Mouse (Mus musculus): ENCODE data around the gene Ccdc172. TPM values are rescaled to one million over a fixed set of nuclear protein-coding genes. Genes with fewer than 3 reads are reported as not detected.

Ccdc172 gene
- not detected for total RNA-seq (2021)

GRCm38 (mm10) chr19:58511818-58512217, at the start of gene Ccdc172:
TSS of gene Ccdc172 (plus strand) at chr19:58511993.
- no peak for DNase-seq
- intact Hi-C loops (cut with DNase I), result no loop called here

GRCm38 (mm10) chr19:58463755-58464154, 48.0 kb upstream of the Ccdc172 start:
- DNase-seq, result no peak
- intact Hi-C loops (cut with DNase I), result loop anchor here (10.0 kb wide), 1 partner anchor 649 kb away; no protein-coding TSS in a partner anchor

DNA sequence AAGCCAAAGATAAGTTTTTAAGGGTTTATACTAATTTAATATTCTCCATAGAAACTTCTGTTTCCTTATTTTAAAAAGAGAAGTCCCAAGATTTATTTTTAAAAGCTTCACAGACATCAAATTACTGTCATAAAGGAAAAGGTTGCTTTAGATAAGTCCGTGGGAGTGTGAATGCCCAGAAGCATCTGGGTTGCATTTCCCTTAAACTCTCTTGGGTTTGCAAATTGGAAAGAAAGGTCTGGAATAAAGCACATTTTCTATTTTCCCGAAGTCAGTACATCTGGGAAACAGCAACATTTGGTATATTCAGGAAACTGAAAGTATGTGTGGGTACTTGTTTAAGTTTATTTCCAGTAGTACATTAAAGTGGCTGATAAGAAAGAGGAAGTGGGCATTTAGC, 43.5 kb upstream of the Ccdc172 start:
- intact Hi-C loops (cut with DNase I), result loop anchor here (2.0 to 10.0 kb wide), 3 partner anchors 654 to 816 kb away; no protein-coding TSS in a partner anchor
- no peak for DNase-seq

- peak; percentile 91 for DNase-seq
- intact Hi-C loops (cut with DNase I), result loop anchor here (2.0 to 10.0 kb wide), 3 partner anchors 655 to 817 kb away; no protein-coding TSS in a partner anchor
Observed at GRCm38 (mm10) chr19:58469421-58469820, 42.4 kb upstream of the Ccdc172 start.

DNA sequence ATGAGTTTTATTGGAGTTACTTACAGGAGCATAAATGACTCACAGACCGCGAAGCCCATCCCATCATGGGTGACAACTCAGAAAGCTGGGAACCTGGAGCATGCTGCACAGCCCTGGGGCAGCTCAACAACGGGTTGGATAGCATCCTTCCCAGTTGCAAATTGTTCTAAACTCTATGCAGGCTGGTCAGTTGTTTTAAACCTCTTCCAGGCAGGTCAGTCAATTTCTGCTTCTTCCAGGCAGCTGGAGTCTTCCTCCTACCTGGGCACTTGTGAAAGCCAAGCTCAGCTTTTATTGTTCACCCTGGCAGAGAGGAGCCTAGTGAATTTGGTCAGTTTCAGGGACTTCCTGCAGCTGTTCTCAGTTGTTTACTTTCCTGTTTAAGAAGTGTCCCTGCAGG, 37.5 kb upstream of the Ccdc172 start:
- no peak for DNase-seq
- intact Hi-C loops (cut with DNase I), result no loop called here

DNA sequence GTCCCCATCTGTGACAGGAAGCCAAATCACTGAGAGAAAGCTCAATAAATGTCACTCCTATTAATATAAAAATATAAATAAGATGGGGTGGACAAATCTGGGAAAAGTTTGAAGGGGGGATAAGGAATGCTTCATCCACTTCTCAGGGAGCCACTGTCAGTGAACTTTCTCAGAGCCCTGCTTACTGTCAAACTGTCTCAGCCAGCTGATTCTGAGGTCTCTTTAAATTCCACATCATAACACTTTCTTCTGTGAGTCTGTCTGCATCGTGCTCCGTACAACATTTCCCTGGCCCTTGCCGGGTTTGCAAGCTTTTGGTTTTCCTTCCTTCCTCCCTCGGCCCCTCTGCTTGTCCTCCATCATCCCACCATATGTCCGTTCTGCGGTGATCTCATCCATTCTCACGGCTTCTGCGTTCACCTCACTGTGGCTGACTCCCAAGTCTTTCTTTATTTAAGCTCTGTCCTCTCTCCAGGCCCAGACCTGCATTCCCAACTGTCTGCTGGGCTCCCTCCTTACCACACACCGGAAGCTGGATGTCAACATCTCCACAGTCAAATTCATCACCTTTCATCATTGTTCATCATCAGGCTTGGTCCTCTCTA, 29.3 kb upstream of the Ccdc172 start:
- intact Hi-C loops (cut with DNase I), result no loop called here

GRCm38 (mm10) chr19:58486686-58487085, 25.1 kb upstream of the Ccdc172 start:
- intact Hi-C loops (cut with DNase I), result no loop called here
- DNase-seq, result no peak

More for the DNA sequence above, 29.3 kb upstream of the Ccdc172 start:
- no peak for DNase-seq

DNA sequence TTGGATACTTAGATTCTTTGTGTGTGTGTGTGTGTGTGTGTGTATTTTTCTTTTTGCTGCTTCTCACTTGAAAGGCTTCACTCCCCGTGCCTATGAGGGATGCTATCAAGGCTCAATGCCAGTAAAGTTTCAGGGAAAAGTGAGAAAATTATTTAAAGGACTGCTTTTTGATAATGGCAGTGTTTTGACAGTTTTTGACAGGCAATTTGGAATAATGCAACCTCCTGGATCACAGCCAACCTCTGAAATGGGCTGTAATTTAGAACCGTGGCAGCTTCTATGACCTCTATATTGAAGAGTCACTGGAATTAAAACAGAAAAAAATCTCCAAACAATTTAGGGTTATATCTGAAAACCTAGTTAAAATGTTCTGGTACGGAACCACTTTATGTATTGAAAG, 14.7 kb upstream of the Ccdc172 start:
- DNase-seq, result no peak

DNA sequence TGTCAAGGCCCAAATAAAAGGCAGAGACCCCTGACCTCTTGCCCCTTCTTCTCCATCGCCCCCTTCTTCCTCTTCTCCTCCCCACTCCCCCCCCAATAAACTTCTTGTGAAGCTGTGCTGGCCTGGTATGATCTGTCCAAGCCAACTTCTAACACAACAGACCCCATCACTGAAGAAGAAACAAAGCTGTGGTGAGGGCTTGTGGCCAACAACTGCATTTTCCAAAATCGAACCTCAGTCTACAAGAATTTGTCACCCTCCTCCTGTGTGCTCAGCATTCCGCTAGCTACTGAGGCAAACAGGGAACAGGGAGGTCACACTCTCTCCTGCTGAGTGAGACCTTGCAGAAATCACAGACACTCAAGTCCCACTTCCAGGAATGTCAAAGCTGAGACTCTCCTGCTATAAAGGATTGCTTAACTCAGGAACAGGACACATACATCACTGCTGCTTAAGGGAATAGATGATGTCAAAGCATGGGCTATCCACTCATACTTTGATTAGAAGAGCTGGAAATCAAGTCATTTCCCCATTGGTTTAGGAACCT, 12.3 kb upstream of the Ccdc172 start:
- no peak for DNase-seq
- intact Hi-C loops (cut with DNase I), result no loop called here

More for the DNA sequence above, 14.7 kb upstream of the Ccdc172 start:
- intact Hi-C loops (cut with DNase I), result no loop called here

DNA sequence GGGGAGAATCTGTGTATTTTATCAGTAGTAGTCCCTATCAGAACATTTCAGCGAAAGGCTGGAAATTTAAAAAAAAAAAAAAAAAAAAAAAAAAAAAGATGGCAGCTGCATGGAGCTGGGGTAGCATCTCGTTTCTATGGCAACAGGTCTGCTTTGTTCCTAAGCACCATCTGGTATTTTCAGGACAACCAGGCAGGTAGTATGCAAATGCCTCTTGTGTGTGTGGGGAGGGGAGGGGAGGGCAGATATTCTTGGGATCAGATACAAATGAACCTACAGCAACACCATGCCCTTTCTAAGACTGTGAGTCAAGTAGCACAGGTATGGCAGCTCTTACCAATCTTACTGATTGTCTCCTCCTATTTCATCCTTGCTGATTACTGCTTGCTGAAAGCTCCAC, 11.7 kb upstream of the Ccdc172 start:
- DNase-seq, result no peak

DNA sequence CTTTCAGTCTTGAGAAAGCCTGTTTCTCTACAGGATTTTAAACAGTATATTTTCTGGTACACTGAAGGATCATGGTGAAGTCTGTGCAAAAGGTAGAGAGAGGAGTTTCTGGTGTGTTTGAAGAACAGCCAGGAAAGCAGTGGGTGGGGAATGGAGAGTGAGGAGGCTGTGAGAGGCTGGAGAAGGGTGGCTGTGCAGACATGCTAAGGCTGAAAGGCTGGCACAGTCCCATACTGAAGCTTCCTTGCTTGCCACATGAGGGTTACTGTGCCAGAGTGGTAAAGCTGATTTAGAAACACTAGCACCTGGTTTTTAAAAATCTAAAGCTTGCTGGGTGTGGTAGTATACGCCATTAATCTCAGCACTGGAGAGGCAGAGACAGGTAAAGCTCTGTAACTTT, 9.9 kb downstream of the Ccdc172 start:
- peak; percentile 8 for DNase-seq
- intact Hi-C loops (cut with DNase I), result no loop called here

More for the DNA sequence above, 11.7 kb upstream of the Ccdc172 start:
- intact Hi-C loops (cut with DNase I), result no loop called here

- intact Hi-C loops (cut with DNase I), result no loop called here
- no peak for DNase-seq
Observed at GRCm38 (mm10) chr19:58523736-58524394, 12.1 kb downstream of the Ccdc172 start.

GRCm38 (mm10) chr19:58525457-58526239, 13.9 kb downstream of the Ccdc172 start:
- DNase-seq, result no peak
- intact Hi-C loops (cut with DNase I), result no loop called here

GRCm38 (mm10) chr19:58533077-58533476, 21.3 kb downstream of the Ccdc172 start:
- DNase-seq, result no peak
- intact Hi-C loops (cut with DNase I), result no loop called here

DNA sequence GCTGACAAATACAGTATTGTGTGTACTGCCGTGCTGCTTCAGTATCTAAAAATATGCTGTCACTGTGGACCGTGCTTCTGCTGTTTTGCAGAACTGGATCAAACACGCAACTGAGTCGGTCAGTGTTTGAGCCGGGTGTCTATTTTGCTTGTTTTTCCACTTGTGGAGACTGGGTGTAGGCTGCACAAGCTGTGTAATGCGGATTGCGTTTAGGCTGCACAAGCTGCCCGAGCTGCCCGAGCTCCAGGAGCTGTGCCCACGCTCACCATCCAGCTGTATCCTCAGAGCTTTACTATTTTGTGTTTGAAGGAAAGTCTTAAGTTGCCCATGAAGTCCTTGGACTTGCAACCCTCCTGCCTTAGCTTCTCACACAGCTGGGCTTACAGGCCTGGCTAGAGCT, 24.9 kb downstream of the Ccdc172 start:
- no peak for DNase-seq

GRCm38 (mm10) chr19:58540396-58540795, 28.6 kb downstream of the Ccdc172 start:
- DNase-seq, result no peak
- intact Hi-C loops (cut with DNase I), result no loop called here

More for the DNA sequence above, 24.9 kb downstream of the Ccdc172 start:
- intact Hi-C loops (cut with DNase I), result no loop called here

DNA sequence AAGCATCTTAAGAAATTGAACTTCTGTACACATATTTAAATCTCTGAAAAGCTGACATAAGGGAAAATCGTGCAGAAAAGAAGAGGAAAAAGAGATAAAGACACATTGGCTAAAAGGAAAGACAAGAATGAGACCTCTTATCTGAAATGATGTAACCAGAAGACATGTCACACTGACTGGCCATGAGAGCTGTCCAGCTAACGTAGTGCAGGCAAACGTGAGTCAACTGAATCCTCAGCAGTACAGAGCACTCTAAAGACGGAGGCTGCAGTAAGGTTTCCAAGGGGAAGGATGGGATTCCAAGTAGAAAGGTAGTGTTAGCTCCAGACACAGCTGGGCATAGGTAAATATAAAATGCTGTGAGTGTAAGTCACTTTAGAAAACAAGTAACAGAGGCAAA, 36.6 kb downstream of the Ccdc172 start:
- intact Hi-C loops (cut with DNase I), result no loop called here
- no peak for DNase-seq

DNA sequence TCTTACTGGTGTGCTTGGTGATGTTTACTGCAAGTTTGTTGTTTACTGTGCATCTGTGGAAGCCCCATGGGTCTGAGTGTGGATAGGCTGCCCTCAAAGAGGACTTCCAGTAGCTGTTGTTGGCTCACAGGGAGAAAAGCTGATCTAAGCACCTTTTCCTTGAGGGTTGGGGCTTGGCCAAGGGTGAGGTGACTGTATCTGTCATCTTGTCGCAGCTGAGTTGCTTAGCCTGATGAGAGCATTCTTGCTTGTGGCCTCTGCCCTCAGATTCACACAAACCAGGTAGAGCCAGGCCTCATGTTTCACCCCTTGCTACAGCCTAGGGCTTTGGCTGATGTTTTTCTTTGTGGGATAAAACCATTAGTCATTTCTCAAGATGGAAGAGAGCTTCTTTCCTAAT, 38.7 kb downstream of the Ccdc172 start:
- DNase-seq, result no peak
- intact Hi-C loops (cut with DNase I), result loop anchor here (10.0 kb wide), 1 partner anchor 646 kb away; no protein-coding TSS in a partner anchor

GRCm38 (mm10) chr19:58550916-58551315, 39.1 kb downstream of the Ccdc172 start:
- DNase-seq, result no peak
- intact Hi-C loops (cut with DNase I), result loop anchor here (10.0 kb wide), 1 partner anchor 646 kb away; no protein-coding TSS in a partner anchor

DNA sequence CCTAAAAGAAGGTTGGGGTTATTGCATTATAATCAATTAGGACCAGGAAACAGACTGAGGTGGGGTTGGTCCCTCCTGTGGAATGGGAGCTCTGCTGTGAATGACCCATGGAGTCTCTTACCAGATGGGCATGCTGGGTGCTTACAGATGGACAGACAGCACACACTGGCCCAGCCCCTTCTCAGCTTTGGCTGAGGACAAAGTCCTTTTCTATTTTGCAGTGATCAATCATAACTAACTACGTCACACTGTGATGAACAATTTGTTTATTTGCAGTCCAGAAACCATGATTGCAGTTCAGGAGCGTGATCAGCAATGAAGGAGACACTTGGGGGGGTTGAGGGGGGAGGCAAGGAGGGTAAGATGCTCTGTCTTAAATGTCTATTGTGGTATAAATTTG, 43.2 kb downstream of the Ccdc172 start:
- intact Hi-C loops (cut with DNase I), result loop anchor here (5.0 to 10.0 kb wide), 2 partner anchors 650 to 808 kb away; no protein-coding TSS in a partner anchor
- DNase-seq, result no peak

GRCm38 (mm10) chr19:58558352-58558751, 46.6 kb downstream of the Ccdc172 start:
- DNase-seq, result peak; percentile 26
- intact Hi-C loops (cut with DNase I), result loop anchor here (5.0 to 10.0 kb wide), 2 partner anchors 654 to 811 kb away; no protein-coding TSS in a partner anchor

All from left cerebral cortex, postnatal 4 days (tissue).